Mouse (Mus musculus) adrenal gland, postnatal 4 days (tissue): Measurements from ENCODE around the gene Cyth2. TPM values are rescaled to one million over a fixed set of nuclear protein-coding genes. Genes with fewer than 3 reads are reported as not detected.

Experiments
- DNase-seq, 2 experiments: peaks; one replicate each; pipeline ENCODE4 v3.0.0; 2021 to 2022; ENCODE audit warnings: low spot score in 2 of 2, mixed read lengths in 2 of 2
- long read RNA-seq, 2 experiments: library from polyadenylated mRNA; stranded (forward); transcript quantifications; one replicate each; pipeline ENCODE4 v2.0.0; 2021
- total RNA-seq, 2 experiments: library from RNA; stranded (reverse); gene quantifications; 2 replicates each; pipeline ENCODE4 v1.2.3; 2021

Cyth2 gene
- 100 to 1,000 TPM; 124 to 126 TPM for total RNA-seq
- long read RNA-seq, experiment 1, transcript Cyth2-202 (12 exons, 2,519 nt), result minor isoform, 31 of 83 reads
- long read RNA-seq, experiment 1, transcript Cyth2-203 (12 exons, 1,512 nt), result major isoform, 40 of 83 reads
- long read RNA-seq, experiment 1, partial matches to known transcripts, result 6 of 83 reads
- long read RNA-seq, experiment 1, other reads (novel, unspliced or antisense), result 6 of 83 reads
- long read RNA-seq, experiment 2, transcript Cyth2-202 (12 exons, 2,519 nt), result minor isoform, 52 of 135 reads
- long read RNA-seq, experiment 2, transcript Cyth2-203 (12 exons, 1,512 nt), result major isoform, 65 of 135 reads
- long read RNA-seq, experiment 2, partial matches to known transcripts, result 10 of 135 reads
- long read RNA-seq, experiment 2, other reads (novel, unspliced or antisense), result 6 of 135 reads

- DNase-seq, result peak; percentile 87 to 98
These were observed at the start of gene Cyth2 for GRCm38 (mm10) chr7:45813787-45814779. Cyth2 (minus strand) TSS chr7:45814581.

GRCm38 (mm10) chr7:45862804-45863203 is 48.4 kb upstream of the Cyth2 start:
- DNase-seq, result no peak

DNA sequence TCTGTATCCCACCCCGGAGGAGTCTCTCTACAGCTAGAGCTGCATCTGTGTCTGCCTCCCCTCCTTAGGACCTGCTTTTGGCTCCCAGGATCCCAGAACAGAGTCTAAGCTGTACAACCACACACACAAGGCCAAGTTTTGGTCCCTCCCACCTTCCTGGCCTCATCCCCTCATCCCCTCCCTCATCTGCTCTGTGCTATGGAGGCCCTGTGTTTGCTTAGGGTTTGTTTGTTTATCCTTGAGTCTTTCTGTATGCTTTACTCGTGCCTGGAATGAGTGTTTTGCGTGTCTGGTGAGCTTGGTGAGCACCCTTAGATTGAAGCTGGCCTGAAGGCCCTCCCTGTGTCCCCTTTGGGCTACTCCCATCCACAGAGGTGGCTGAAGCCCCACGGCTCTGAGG is 44.6 kb upstream of the Cyth2 start:
- no peak for DNase-seq

DNA sequence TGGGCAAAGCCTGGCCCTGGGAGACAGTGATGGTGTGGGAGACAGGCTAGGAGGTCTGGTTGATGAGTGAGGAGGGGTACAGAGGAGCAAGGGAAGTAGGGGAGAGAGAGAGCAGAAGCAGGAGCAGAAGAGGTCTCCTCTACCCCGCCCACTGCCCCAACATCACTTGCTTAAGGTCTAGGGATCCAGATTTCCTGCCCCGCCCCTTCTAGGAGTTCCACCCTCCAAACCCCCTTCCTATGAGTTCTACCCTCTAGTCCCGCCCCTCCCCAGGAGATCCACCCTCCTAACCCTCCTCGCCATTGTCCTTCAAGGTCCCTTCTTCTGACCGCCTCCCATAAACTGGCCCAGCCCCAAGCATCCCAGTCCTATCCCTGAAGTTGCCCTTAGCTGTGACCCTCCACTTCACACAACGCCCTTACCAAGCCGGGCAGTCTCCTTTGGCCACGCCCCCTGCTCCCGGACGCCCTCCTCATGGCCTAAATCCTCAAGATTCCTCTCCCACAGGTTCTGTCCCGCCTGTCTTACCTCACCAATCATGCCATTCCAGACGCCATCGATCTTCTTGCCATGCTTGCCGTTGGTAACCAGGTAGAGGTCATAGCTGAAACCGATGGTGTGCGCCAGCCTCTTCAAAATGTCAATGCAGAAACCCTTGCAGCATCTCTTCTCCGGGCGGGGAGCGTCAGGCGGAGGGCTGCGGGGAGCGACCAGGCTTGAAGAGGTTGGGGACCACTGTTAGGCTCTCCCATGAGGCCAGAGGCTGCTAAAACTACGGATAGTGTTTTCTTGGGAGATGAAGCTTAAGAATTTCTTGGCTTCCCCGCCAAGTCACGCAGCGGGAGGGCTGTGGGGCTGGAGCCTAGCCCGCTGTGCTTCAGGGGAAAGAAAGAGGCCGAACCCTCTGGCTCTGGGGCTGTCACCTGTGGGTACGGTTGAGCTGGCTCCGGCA is 42.8 kb upstream of the Cyth2 start:
- no peak for DNase-seq

- DNase-seq, result no peak
These were observed 38.7 kb upstream of the Cyth2 start for GRCm38 (mm10) chr7:45853089-45853488.

DNA sequence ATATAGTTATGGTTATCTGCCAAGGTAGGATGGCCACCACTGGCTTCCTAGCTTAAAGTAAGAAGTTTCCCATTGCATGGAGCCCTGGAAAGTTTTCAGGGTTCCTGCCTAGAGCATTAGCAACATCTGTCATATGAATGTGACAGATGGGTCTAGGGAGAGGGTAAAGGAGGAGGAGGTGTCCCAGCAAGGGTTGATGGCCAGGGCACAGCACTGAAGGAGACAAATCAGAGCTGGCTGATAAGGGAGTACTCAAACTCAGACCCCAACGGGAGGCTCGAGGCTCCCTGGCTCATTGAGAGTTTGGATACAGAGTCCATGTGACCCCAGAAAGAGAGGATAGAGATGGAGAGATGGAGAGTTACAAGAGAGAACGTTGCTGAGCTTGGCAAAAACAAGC is 36.3 kb upstream of the Cyth2 start:
- DNase-seq, result no peak

DNA sequence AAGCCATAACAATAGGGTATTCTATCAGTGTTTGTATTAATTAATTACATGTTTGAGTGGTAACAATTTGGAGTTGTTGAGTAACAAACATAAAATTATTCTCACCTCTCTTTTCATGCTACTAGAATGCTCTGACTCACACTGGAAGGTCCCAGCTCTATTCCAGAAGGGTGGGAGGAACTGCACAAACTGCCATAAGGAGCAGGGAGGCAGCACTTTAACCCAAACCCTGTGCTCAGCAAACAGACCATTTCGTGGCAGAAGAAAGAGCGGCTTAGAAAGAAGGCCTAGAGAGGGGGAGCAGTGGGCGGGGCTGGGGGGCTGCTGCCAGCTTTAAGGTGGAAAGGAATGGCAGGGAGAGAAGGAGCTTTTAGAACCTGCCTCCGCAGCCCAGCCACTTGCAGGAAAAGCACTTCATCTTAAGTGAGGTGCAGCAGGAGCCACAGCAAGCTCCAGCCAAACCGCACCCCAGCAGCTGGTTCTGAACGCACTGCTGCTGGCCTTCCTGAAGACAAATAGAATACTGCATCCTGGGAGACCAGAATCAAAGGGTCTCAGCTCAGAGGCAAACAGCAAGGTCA is 34.2 kb upstream of the Cyth2 start:
- DNase-seq, result no peak

DNA sequence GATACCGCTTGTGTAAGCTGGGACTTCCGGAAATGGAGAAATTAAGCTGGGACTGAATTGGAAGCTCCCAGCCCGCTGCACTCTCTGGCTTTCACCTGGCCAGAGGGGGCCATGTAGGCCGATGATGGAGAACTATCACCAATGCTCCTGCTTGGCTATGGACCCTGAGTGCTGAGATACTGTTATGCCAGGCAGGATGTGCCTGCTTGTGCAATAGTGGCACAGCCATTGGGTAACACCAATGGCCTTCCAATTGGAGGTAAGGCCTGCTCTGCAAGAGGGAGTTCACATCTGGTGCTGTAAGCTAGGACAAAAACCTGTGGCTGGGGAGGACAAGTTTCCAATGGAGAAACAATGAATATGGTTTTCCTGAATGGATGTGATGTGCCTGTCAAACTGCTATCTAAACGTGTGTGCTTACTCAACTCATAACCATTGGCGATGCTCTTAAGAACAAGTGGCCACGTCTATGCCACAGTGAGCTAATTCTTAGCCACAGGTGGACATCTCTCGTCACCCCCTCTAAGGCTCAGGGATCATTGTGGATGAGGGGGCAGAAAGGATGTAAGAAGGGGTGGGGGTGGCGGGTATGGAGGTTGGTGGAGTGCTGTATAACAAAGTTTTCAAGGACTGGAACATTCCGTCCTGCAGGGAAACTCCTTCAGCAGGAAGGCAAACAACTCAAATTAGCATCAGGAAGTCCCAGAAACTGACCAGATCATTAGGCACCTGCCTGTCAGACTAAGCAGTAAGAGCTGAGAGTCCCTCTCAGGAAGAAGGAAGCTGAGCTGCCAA is 28.8 kb upstream of the Cyth2 start:
- no peak for DNase-seq

GRCm38 (mm10) chr7:45833924-45834323 is 19.5 kb upstream of the Cyth2 start:
- DNase-seq, result no peak

- DNase-seq, result no peak
These were observed 18.9 kb upstream of the Cyth2 start for GRCm38 (mm10) chr7:45833148-45833790.

DNA sequence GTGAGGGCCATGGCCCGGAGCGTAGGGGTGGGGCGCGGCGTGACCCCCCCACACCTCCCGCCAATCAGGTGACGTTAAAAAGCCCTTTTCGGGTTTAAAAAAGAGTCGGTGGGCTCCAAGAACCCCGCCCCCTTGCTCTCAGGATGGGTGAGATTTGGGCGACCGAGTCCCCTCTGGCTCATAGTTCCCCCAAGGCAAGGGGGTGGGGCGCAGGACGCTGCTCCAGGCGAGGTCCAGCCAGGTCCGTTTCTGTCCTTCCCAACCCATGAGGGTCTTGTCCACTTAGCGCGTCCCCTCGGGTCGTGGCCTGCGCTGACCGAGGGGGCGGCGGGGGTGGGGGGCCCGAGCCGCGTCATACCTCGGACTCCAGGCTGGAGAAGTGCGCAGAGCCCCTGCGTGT is 18.0 kb upstream of the Cyth2 start:
- no peak for DNase-seq

DNA sequence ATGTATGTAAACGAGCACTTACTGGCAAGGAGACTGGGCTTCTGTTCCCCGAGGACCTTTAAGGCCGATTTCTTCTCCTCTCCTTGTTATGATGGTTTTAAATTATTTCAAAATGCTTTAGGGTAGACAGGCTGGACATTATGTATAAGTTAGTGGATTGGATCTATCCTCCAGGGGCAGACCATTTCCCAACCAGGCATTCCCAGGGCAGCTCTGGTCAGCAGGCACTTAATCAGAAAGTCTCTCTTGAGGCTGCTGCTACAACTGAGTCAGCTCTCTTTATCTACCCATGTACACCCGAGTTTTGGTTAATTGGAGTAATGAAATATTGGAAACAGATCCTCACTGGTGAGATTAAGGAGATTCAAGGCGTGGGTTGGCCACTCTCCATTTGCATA is 16.7 kb upstream of the Cyth2 start:
- DNase-seq, result no peak

DNA sequence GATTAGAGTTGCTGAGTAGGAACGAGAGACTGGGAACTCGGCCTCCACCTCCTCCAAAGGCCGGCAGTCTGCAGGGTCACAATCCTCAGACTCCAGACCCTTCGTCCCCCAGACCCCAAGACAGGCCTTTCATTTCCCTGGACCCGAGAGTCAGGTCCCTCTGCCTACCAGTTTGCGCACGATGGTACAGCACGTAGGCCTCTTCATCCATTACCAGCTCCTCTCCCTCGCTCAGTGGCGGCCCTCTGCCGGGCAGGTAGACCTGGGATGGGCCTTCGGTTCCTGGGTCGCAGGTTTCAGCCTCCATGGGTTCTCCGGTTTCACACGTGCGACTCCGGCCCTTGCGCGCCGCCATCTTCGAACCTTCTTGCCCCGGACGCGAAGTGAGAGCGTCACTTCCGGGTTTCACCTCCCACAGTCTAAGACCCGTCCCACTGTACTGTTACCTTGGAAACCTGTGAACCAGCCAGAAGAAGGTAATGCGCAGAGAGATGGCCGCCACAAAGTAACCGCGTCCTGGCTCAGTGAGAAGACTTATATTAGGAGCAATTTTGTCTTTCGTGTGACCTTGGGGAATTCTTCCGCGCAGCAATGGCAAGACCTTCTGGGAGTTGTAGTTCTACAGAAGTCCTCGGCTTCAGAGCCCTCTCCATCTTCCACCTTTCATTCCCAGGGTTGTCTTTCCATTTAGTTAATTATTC is 16.2 kb upstream of the Cyth2 start, which contains the start of gene Grwd1:
Grwd1 (minus strand) TSS at position 518 of the 701 bp plus-strand sequence.
- DNase-seq, result peak; percentile 63 to 69

DNA sequence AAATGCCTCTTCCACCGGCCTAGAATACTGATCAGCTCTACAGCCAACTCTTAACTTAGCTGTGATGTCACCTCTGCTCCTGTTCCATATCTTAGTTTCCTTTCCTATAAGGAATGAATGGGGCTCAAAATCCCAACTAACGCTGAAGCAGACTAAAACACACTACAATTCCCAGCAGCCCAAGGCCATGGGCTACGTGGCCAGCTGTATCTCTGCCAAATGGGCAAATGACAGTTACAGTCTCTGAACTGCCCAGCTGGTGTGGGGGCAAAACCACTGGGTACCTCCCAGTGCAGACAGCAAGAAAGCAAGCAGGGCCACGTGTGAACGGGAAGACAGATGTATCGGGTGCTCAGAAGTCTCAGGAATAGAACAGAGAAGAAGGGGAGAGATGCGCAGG is 12.2 kb upstream of the Cyth2 start:
- DNase-seq, result no peak

DNA sequence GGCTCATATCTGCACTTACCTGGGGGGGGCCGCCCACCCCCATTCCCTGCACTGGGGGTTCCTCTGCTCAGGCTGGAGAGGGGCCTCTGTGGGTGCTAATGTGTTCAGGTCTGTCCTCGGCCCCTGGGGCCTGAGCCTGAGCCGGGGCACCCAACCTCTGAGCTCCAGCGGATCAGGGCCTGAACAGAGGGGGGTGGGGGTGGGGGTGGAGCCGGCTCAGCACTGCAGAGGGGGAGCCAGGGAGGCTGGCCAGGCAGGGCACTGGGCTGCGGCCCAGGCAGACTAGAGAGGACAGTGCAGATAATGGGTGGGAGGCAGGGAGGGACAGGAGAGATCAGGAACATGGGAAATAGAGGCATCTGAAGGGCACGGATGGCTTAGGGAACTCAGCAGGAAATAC is 10.2 kb upstream of the Cyth2 start, which contains the start of gene Kcnj14:
Kcnj14 (minus strand) TSS at position 185 of the 400 bp plus-strand sequence.
- no peak for DNase-seq

DNA sequence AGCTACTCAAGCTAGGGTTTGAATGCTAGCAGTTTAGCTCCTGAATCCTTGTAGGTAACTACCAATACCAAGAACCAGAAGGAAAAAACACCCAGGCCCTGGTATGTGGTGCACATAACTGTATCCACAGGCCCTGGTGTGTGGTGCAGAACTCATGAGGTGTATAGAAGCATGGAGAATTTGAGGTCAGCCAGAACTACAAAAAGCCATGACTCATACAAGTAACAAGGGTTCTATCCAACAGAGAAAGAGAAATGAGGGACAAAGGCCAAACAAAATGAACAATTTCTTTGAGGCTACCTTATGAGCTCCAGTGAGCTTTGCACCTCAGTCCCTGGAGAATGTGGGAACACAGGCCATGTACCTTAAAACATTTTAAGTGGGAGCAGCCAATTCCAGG is 6.5 kb upstream of the Cyth2 start:
- DNase-seq, result no peak

DNA sequence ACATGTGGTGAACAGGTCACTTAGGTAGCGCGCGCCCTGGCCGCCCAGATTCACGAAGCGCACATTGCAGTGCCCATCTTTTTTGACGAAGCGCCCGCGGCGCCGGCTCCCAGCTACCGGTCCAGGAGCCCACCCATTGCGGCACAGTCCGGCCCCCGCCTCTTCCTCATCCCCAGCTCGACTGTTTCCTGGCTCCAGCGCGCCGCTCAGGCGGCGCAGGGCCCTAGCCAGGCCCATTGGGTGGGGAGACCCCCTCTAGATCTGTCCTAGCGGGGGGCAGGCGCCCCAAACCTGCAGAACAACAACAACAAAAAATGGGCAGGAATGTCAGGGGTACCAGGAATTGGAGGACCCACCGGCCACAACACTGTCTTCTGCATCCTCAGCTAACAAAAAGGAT is 5.5 kb upstream of the Cyth2 start:
- DNase-seq, result no peak

DNA sequence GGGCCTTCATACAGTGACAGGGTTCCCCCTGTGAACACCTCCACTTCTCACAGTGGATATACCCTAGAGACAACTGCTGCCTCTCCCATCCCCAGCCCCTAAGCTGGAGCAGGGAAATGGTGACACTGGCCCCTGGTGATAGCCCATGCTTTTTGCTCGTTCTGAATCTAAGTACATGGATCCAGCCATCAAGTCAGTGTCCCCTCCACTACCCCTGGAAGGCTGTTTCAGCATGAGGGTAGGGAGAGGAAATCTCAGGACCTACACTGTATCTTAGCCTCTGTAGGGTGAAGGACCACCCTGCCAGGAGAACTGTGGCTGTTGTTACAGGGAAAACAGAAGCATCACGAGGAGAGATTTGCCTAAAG is 1.6 kb upstream of the Cyth2 start:
- no peak for DNase-seq
